Mouse (Mus musculus) heart, embryonic 12.5 days (tissue): Measurements from ENCODE around the gene Sh3pxd2a. TPM values are rescaled to one million over a fixed set of nuclear protein-coding genes. Genes with fewer than 3 reads are reported as not detected.

ENCODE experiments used
- ATAC-seq: fragments of 200-750 bp; cut with Nextera tagmentation; 2 replicates; pipeline ENCODE4 v1.8.0; 2017; ENCODE audit warnings: moderate TSS enrichment, moderate library complexity; ENCODE audit not compliant: insufficient number of reproducible peaks, low FRiP score
- H3K27ac ChIP-seq: fragments of 300-500 bp; sonication (generic); 2 replicates; pipeline ENCODE4 v1.5.1; 2016; ENCODE audit warnings: mild to moderate bottlenecking, moderate library complexity; ENCODE audit not compliant: poor library complexity, severe bottlenecking
- H3K27me3 ChIP-seq: fragments of 300-500 bp; sonication (generic); replicated peaks from 2 replicates; pipeline ENCODE4 v1.6.1; 2016; ENCODE audit warnings: mild to moderate bottlenecking, moderate library complexity
- H3K36me3 ChIP-seq: fragments of 300-500 bp; sonication (generic); 2 replicates; pipeline ENCODE4 v1.6.1; 2016; ENCODE audit warnings: mild to moderate bottlenecking, moderate library complexity
- H3K4me1 ChIP-seq: fragments of 300-500 bp; sonication (generic); replicated peaks from 2 replicates; pipeline ENCODE4 v1.6.1; 2016; ENCODE audit warnings: mild to moderate bottlenecking
- H3K4me2 ChIP-seq: fragments of 300-500 bp; sonication (generic); 2 replicates; pipeline ENCODE4 v1.6.1; 2016; ENCODE audit warnings: mild to moderate bottlenecking, moderate library complexity
- H3K4me3 ChIP-seq: fragments of 300-500 bp; sonication (generic); 2 replicates; pipeline ENCODE4 v1.5.1; 2016; ENCODE audit warnings: mild to moderate bottlenecking
- H3K9ac ChIP-seq: fragments of 300-500 bp; sonication (generic); 2 replicates; pipeline ENCODE4 v1.6.1; 2016; ENCODE audit warnings: mild to moderate bottlenecking, moderate library complexity
- H3K9me3 ChIP-seq: fragments of 300-500 bp; sonication (generic); replicated peaks from 2 replicates; pipeline ENCODE4 v1.6.1; 2016; ENCODE audit warnings: mild to moderate bottlenecking, moderate library complexity
- WGBS: fragments of 180-500 bp; shearing (Covaris S2); methylation state at CpG from one replicate; pipeline ENCODE4 v1.1.7; 2016; 5-methylcytosine and 5-hydroxymethylcytosine counted together
- polyA plus RNA-seq: library from polyadenylated mRNA; unstranded; fragments of >200 nt; fragmentation: Nextera tagmentation; extraction: Ambion mirVana; gene quantifications from 2 replicates; pipeline ENCODE4 v1.2.1, GENCODE M21; 2016

The Sh3pxd2a gene
- polyA plus RNA-seq, 1 experiment from 2014 or later, result 6.2 TPM

- no peaks in the 10 kb centered on the region for H3K9me3 ChIP-seq
- no peak overlapping the region for H3K27ac ChIP-seq
- no peak for ATAC-seq
- no peak overlapping the region for H3K9ac ChIP-seq
- no peak overlapping the region for H3K4me3 ChIP-seq
- WGBS, result 74% methylated on average over 6 of the region's 6 CpGs
- H3K36me3 ChIP-seq, result no peaks in the 10 kb centered on the region
- no peaks in the 10 kb centered on the region for H3K27me3 ChIP-seq
- H3K4me1 ChIP-seq, result peaks cover 96% of the 10 kb centered on the region
- H3K4me2 ChIP-seq, result no peak overlapping the region
These were observed 8.2 kb downstream of the Sh3pxd2a start for GRCm38 (mm10) chr19:47456021-47456420.

- Histone ChIP-seq H3K9me3 (no peaks in the 10 kb centered on the region), H3K27me3 (no peaks in the 10 kb centered on the region), H3K4me3 (no peak overlapping the region), H3K4me1 (peaks cover 97% of the 10 kb centered on the region), H3K27ac (peak overlapping the region; percentile 96), H3K9ac (peak overlapping the region; percentile 58; the same call in 1 of the 2 replicates), H3K4me2 (peak overlapping the region; percentile 38; the same call in 1 of the 2 replicates), H3K36me3 (no peaks in the 10 kb centered on the region)
- no peak for ATAC-seq
- WGBS, result 60% methylated on average over 15 of the region's 15 CpGs
These were observed 9.0 kb downstream of the Sh3pxd2a start for GRCm38 (mm10) chr19:47455001-47455755.

- peak overlapping the region; percentile 58; the same call in 1 of the 2 replicates for H3K9ac ChIP-seq
- peak overlapping the region; percentile 96 for H3K27ac ChIP-seq
- no peak overlapping the region for H3K4me3 ChIP-seq
- ATAC-seq, result no peak
- no peaks in the 10 kb centered on the region for H3K36me3 ChIP-seq
- H3K4me1 ChIP-seq, result peaks cover 97% of the 10 kb centered on the region
- H3K9me3 ChIP-seq, result no peaks in the 10 kb centered on the region
- peak overlapping the region; percentile 38 for H3K4me2 ChIP-seq
- H3K27me3 ChIP-seq, result no peaks in the 10 kb centered on the region
- 41% methylated on average over 11 of the region's 11 CpGs for WGBS
These were observed 9.8 kb downstream of the Sh3pxd2a start for GRCm38 (mm10) chr19:47454167-47455000.

GRCm38 (mm10) chr19:47453352-47453751 lies 10.8 kb downstream of the Sh3pxd2a start:
- peak overlapping the region; percentile 35; the same call in 1 of the 2 replicates for H3K9ac ChIP-seq
- H3K4me2 ChIP-seq, result no peak overlapping the region
- WGBS, result 87% methylated on average over 7 of the region's 7 CpGs
- H3K4me3 ChIP-seq, result no peak overlapping the region
- no peaks in the 10 kb centered on the region for H3K36me3 ChIP-seq
- ATAC-seq, result no peak
- no peaks in the 10 kb centered on the region for H3K27me3 ChIP-seq
- peak overlapping the region; percentile 96 for H3K27ac ChIP-seq
- peaks cover 97% of the 10 kb centered on the region for H3K4me1 ChIP-seq
- H3K9me3 ChIP-seq, result no peaks in the 10 kb centered on the region

- Histone ChIP-seq H3K36me3 (no peaks in the 10 kb centered on the region), H3K27ac (peak overlapping the region; percentile 44; the same call in 1 of the 2 replicates), H3K9ac (no peak overlapping the region), H3K4me2 (no peak overlapping the region), H3K9me3 (no peaks in the 10 kb centered on the region), H3K4me1 (peaks cover 97% of the 10 kb centered on the region), H3K27me3 (no peaks in the 10 kb centered on the region), H3K4me3 (no peak overlapping the region)
- 49% methylated on average over 10 of the region's 10 CpGs for WGBS
- no peak for ATAC-seq
These were observed 11.5 kb downstream of the Sh3pxd2a start for GRCm38 (mm10) chr19:47452682-47453081.

- H3K9me3 ChIP-seq, result no peaks in the 10 kb centered on the region
- H3K27ac ChIP-seq, result no peak overlapping the region
- no peaks in the 10 kb centered on the region for H3K27me3 ChIP-seq
- no peak for ATAC-seq
- no peak overlapping the region for H3K4me3 ChIP-seq
- no peak overlapping the region for H3K9ac ChIP-seq
- H3K36me3 ChIP-seq, result no peaks in the 10 kb centered on the region
- peaks cover 97% of the 10 kb centered on the region for H3K4me1 ChIP-seq
- WGBS, result 65% methylated on average over 7 of the region's 7 CpGs
- no peak overlapping the region for H3K4me2 ChIP-seq
These were observed 12.0 kb downstream of the Sh3pxd2a start for GRCm38 (mm10) chr19:47452211-47452610.

GRCm38 (mm10) chr19:47451476-47452113 lies 12.6 kb downstream of the Sh3pxd2a start:
- H3K9me3 ChIP-seq, result no peaks in the 10 kb centered on the region
- no peak overlapping the region for H3K9ac ChIP-seq
- no peak overlapping the region for H3K4me2 ChIP-seq
- no peak overlapping the region for H3K4me3 ChIP-seq
- no peaks in the 10 kb centered on the region for H3K27me3 ChIP-seq
- H3K27ac ChIP-seq, result no peak overlapping the region
- H3K4me1 ChIP-seq, result peaks cover 97% of the 10 kb centered on the region
- 75% methylated on average over 10 of the region's 10 CpGs for WGBS
- ATAC-seq, result no peak
- H3K36me3 ChIP-seq, result no peaks in the 10 kb centered on the region

- H3K4me2 ChIP-seq, result no peak overlapping the region
- WGBS, result 36% methylated on average over 8 of the region's 8 CpGs
- peaks cover 98% of the 10 kb centered on the region for H3K4me1 ChIP-seq
- H3K27ac ChIP-seq, result peak overlapping the region; percentile 93
- peak overlapping the region; percentile 35; the same call in 1 of the 2 replicates for H3K9ac ChIP-seq
- no peak overlapping the region for H3K4me3 ChIP-seq
- H3K27me3 ChIP-seq, result no peaks in the 10 kb centered on the region
- no peaks in the 10 kb centered on the region for H3K36me3 ChIP-seq
- H3K9me3 ChIP-seq, result no peaks in the 10 kb centered on the region
- no peak for ATAC-seq
These were observed 13.7 kb downstream of the Sh3pxd2a start for GRCm38 (mm10) chr19:47450261-47451137.

GRCm38 (mm10) chr19:47449513-47450227 lies 14.5 kb downstream of the Sh3pxd2a start:
- H3K27me3 ChIP-seq, result no peaks in the 10 kb centered on the region
- ATAC-seq, result no peak
- H3K4me2 ChIP-seq, result no peak overlapping the region
- H3K9ac ChIP-seq, result peak overlapping the region; percentile 35; the same call in 1 of the 2 replicates
- no peak overlapping the region for H3K4me3 ChIP-seq
- peaks cover 97% of the 10 kb centered on the region for H3K4me1 ChIP-seq
- H3K36me3 ChIP-seq, result no peaks in the 10 kb centered on the region
- no peaks in the 10 kb centered on the region for H3K9me3 ChIP-seq
- peak overlapping the region; percentile 93 for H3K27ac ChIP-seq
- 40% methylated on average over 4 of the region's 4 CpGs for WGBS
